Comparison of ENCODE assay signal across 22 mouse cellular contexts in genomic region chr17:45746755-45747154, GRCm38 (mm10). TPM values are rescaled to one million over a fixed set of nuclear protein-coding genes. Genes with fewer than 3 reads are reported as not detected.
DNase-seq lines count a peak whose midpoint lies in the region; ATAC-seq lines count a peak whose summit lies in the region.
"Had no signal": no experiment of that assay in that cellular context is flagged by ENCODE, and none has a peak within 500 bp of the region (broad histone marks: within the 10 kb centered on the region; RNA-seq: fewer than 3 reads in every experiment).

No protein-coding gene starts in this region.

- peak; percentile 47 for ATAC-seq in megakaryocyte progenitor cell, adult 5-6 weeks (replicated peaks; ENCODE audit: poor library complexity)
- no peak for ATAC-seq in hindbrain, embryonic 16.5 days
- ATAC-seq: forebrain, embryonic 15.5 days; midbrain, embryonic 13.5 days had no signal

- peaks cover 40% of the 10 kb centered on the region for H3K4me1 ChIP-seq in heart, embryonic 10.5 days
- no peaks in the 10 kb centered on the region for H3K4me1 ChIP-seq in hindbrain, embryonic 16.5 days (ENCODE audit: control insufficient read depth, insufficient read depth, low read depth, low read length)
- H3K4me1 ChIP-seq: forebrain, embryonic 15.5 days had no signal

- no peaks in the 10 kb centered on the region for H3K9me3 ChIP-seq in heart, embryonic 10.5 days
- H3K9me3 ChIP-seq in hindbrain, embryonic 16.5 days (ENCODE audit: control insufficient read depth, low read length) = no peaks in the 10 kb centered on the region
- H3K9me3 ChIP-seq: embryonic facial prominence, embryonic 15.5 days; forebrain, embryonic 15.5 days; heart, embryonic 15.5 days; kidney, embryonic 15.5 days; midbrain, embryonic 13.5 days had no signal

- H3K4me2 ChIP-seq in hindbrain, embryonic 16.5 days (ENCODE audit: low read length) = no peak overlapping the region
- H3K4me2 ChIP-seq: embryonic facial prominence, embryonic 15.5 days; forebrain, embryonic 15.5 days; heart, embryonic 15.5 days; kidney, embryonic 15.5 days; midbrain, embryonic 13.5 days had no signal

- H3K27me3 ChIP-seq in heart, embryonic 10.5 days (ENCODE audit: insufficient read depth, poor library complexity, severe bottlenecking) = peaks cover 42% of the 10 kb centered on the region
- H3K27me3 ChIP-seq in hindbrain, embryonic 16.5 days (replicated peaks; ENCODE audit: control insufficient read depth, insufficient read depth, low read length) = no peaks in the 10 kb centered on the region
- H3K27me3 ChIP-seq: embryonic facial prominence, embryonic 15.5 days; forebrain, embryonic 15.5 days; heart, embryonic 15.5 days; kidney, embryonic 15.5 days; midbrain, embryonic 13.5 days had no signal

- H3K4me3 ChIP-seq in heart, embryonic 10.5 days = no peak overlapping the region
- H3K4me3 ChIP-seq in hindbrain, embryonic 16.5 days (ENCODE audit: low read length) = no peak overlapping the region
- H3K4me3 ChIP-seq: embryonic facial prominence, embryonic 15.5 days; forebrain, embryonic 15.5 days; heart, embryonic 15.5 days; kidney, embryonic 15.5 days; midbrain, embryonic 13.5 days had no signal

- WGBS in heart, embryonic 10.5 days = 60% methylated on average over 12 of the region's 12 CpGs
- 63% methylated on average over 12 of the region's 12 CpGs for WGBS in hindbrain, embryonic 16.5 days

- no peak for DNase-seq in heart, embryonic 10.5 days (ENCODE audit: low spot score)
- no peak for DNase-seq in heart, adult 9 months (ENCODE audit: low spot score in 2 of 2)
- DNase-seq in 3T3-L1 (ENCODE audit: low read depth, low spot score) = peak; percentile 96
- DNase-seq in T-cell, adult 2 months (ENCODE audit: low spot score) = peak; percentile 44
- DNase-seq in urinary bladder, adult 2 months (ENCODE audit: low spot score) = no peak
- no peak for DNase-seq in cerebellum, postnatal 14 days
- DNase-seq: adrenal gland, postnatal 25 days; gastrocnemius, postnatal 14 days; left cerebral cortex, postnatal 4 days; right cerebral cortex, postnatal 25 days had no signal

- H3K9ac ChIP-seq in hindbrain, embryonic 16.5 days (ENCODE audit: low read depth, low read length) = no peak overlapping the region
- H3K9ac ChIP-seq: embryonic facial prominence, embryonic 15.5 days; forebrain, embryonic 15.5 days; heart, embryonic 15.5 days; kidney, embryonic 15.5 days; midbrain, embryonic 13.5 days had no signal

- H3K27ac ChIP-seq in heart, embryonic 10.5 days = 0 out of 2 replicates have a peak overlapping the region, but pooled peaks have one; percentile 39
- no peak overlapping the region for H3K27ac ChIP-seq in hindbrain, embryonic 16.5 days (ENCODE audit: low read depth, low read length)
- H3K27ac ChIP-seq: embryonic facial prominence, embryonic 15.5 days; forebrain, embryonic 15.5 days; heart, embryonic 15.5 days; kidney, embryonic 15.5 days; midbrain, embryonic 13.5 days; stomach, postnatal 0 days had no signal

- no peaks in the 10 kb centered on the region for H3K36me3 ChIP-seq in heart, embryonic 10.5 days
- H3K36me3 ChIP-seq in hindbrain, embryonic 16.5 days (ENCODE audit: control insufficient read depth, insufficient read depth, low read length) = no peaks in the 10 kb centered on the region
- H3K36me3 ChIP-seq: embryonic facial prominence, embryonic 15.5 days; forebrain, embryonic 15.5 days; heart, embryonic 15.5 days; kidney, embryonic 15.5 days; midbrain, embryonic 13.5 days had no signal

RNA-seq across cellular contexts. Expression of gene 1600014C23Rik, which starts 13.1 kb away (rescaled TPM):
- polyA plus RNA-seq in heart, embryonic 10.5 days (2016; fragmentation: Nextera tagmentation; extraction: Ambion mirVana) = 0.62 TPM in 1 of 2 replicates, not detected in the other
- total RNA-seq in megakaryocyte progenitor cell, adult 5-6 weeks (2015) = not detected in 2 replicates
- not detected in 2 replicates for total RNA-seq in megakaryocyte progenitor cell, adult 5-6 weeks (2017)
- polyA plus RNA-seq in urinary bladder, adult 2 months (2012; rRNA removed) = not detected in 2 replicates
- polyA plus RNA-seq in hindbrain, embryonic 16.5 days (2015; fragmentation: Nextera tagmentation; extraction: Ambion mirVana) = 0.66 TPM in 1 of 2 replicates, not detected in the other
- total RNA-seq: adrenal gland, postnatal 25 days; gastrocnemius, postnatal 14 days; layer of hippocampus, postnatal 14 days; left cerebral cortex, postnatal 4 days had no signal
- polyA plus RNA-seq: embryonic facial prominence, embryonic 15.5 days; forebrain, embryonic 15.5 days; inflammation-experienced regulatory T-cells, adult 6 months; lung, embryonic 16.5 days; midbrain, embryonic 13.5 days; neural tube, embryonic 14.5 days; stomach, postnatal 0 days had no signal

Comparison
In these comparisons a context has a peak if more than half of its experiments do, and no peak if none do; other contexts are left out.
1. DNase-seq: peak in 3T3-L1 (single experiment) and T-cell, adult 2 months (single experiment); none in heart, embryonic 10.5 days (single experiment), heart, adult 9 months (0 of 2), urinary bladder, adult 2 months (single experiment) and cerebellum, postnatal 14 days (0 of 2).